Mouse (Mus musculus): Measurements from ENCODE around the gene Gm17334.

- no peak for TF ChIP-seq CTCF (IDR thresholded peaks at IDR 0.05; ENCODE audit: control insufficient read depth, insufficient read depth, insufficient read length)
- no peak for TF ChIP-seq CEBPB (IDR thresholded peaks at IDR 0.05; ENCODE audit: low read depth)
- no peak for TF ChIP-seq USF1 (IDR thresholded peaks at IDR 0.05; ENCODE audit: low read depth)
- no peak for TF ChIP-seq MAX (IDR thresholded peaks at IDR 0.05)
- TF ChIP-seq MYOG (IDR thresholded peaks at IDR 0.05; ENCODE audit: control insufficient read depth, extremely low read depth, insufficient read length), result no peak
- no peak for TF ChIP-seq MYOD1 (IDR thresholded peaks at IDR 0.05; ENCODE audit: control insufficient read depth, insufficient read length, low read depth)
- TF ChIP-seq FOSL1 (IDR thresholded peaks at IDR 0.05; ENCODE audit: insufficient read depth, low read length, poor library complexity, severe bottlenecking), result no peak
Observed at GRCm38 (mm10) chr11:53780262-53780661, 7.3 kb upstream of the Gm17334 start.

All from C2C12 (cell line).